Mouse (Mus musculus): Measurements from ENCODE around the gene Gm4567.
"Not testable (repeated sequence)": the region's sequence is repeated elsewhere in the genome, so short reads cannot be mapped to it uniquely, and the experiment has no call there.

The Gm4567 gene

GRCm38 (mm10) chr7:22719610-22720009, at the start of gene Gm4567:
Gene Gm4567 (minus strand): TSS chr7:22719710.
- not testable (repeated sequence) for DNase-seq

GRCm38 (mm10) chr7:22761397-22761796, 41.9 kb upstream of the Gm4567 start, which contains the start of gene Vmn1r157:
Gene Vmn1r157 (plus strand): TSS chr7:22761697.
- not testable (repeated sequence) for DNase-seq

- DNase-seq, result not testable (repeated sequence)
Observed at GRCm38 (mm10) chr7:22692217-22692616, 27.3 kb downstream of the Gm4567 start, which contains the start of gene Gm8693. Gene Gm8693 (minus strand): TSS chr7:22692317.

Data from right cerebral cortex, adult 18-20 months (tissue).